Mouse (Mus musculus) heart, adult 8-10 months (tissue): ENCODE data around the gene Polr2m. TPM values are rescaled to one million over a fixed set of nuclear protein-coding genes. Genes with fewer than 3 reads are reported as not detected.

Source experiments
- DNase-seq: peaks from one replicate; pipeline ENCODE4 v3.0.0; 2022; ENCODE audit warnings: low spot score
- total RNA-seq, 4 experiments: library from RNA; stranded (reverse); gene quantifications; 2 replicates each; pipeline ENCODE4 v1.2.4; 2022

Polr2m gene
- total RNA-seq, 4 experiments from 2014 or later, result 290 to 334 (median 304) TPM

- DNase-seq, result no peak
Measured at GRCm38 (mm10) chr9:71475536-71475935, 10.2 kb downstream of the Polr2m start.

DNA sequence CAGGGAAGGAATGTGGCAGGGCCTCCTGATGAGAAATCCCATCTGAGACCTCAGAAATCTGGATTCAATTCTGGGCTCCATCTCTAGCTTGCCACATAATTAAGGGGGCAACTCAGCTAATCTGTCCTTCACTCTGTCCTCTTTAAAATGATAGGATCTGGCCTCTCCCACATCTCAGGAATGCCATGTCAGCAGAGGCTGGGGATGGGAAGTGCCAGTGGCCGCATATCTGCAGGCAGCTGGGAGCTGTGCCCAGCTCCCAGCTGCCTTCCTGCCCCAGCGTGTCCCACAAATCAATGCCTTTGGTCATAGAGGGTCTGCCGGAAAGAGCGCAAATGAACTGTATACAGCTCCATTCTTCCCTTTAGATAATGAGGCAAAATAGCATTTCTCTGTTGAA, 18.3 kb downstream of the Polr2m start:
- DNase-seq, result no peak

- DNase-seq, result no peak
Measured at GRCm38 (mm10) chr9:71466111-71466510, 19.6 kb downstream of the Polr2m start.

DNA sequence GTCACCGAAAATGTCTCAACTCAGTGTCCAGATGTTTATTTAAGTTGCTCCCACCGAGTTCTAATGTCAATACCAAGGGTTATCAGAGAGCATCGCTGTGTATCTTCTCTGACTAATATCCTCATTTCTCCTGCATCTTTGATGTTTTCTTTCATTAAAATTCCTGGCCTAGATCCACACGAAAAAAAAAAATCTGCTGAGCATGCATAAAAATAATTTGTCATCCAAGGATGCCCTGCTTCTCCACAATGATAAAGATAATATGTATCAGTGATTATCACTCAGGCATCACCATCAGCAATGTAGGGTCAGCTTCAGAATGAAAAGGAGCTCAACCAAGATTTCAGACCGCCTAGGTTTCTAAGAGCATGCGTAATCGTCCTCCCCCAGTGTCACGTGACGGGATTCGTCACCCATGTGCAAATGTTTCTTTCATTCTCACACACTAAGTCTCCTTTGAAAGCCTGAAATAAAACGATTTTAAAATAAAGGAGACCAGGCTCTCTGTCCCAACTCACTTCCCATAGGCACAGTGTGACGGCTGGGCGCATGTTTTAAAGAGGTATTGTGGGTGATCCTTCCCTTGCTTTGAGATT, 22.6 kb downstream of the Polr2m start:
- no peak for DNase-seq

GRCm38 (mm10) chr9:71456738-71457137, 29.0 kb downstream of the Polr2m start:
- no peak for DNase-seq

- no peak for DNase-seq
Measured at GRCm38 (mm10) chr9:71453917-71454316, 31.8 kb downstream of the Polr2m start.

DNA sequence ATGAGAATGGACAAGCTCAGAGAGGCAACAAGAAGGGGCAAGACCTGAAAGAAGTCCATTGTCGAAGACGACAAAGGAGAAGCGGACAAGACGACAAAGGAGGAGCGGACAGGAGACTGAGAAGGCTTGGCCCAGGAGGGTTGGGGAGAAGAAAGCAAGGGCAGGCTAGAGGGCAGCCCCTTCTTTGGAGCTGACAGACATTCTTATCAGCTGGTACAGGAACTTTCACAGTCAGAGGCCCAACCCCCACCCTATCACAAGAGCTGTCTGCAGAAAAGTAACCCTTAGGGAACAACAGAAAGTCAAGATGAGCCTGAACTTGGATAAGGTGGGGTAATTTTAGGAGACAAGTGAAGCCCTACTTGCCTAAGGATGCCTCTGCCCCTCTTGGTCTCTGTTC, 32.4 kb downstream of the Polr2m start:
- DNase-seq, result no peak

- no peak for DNase-seq
Measured at GRCm38 (mm10) chr9:71450626-71451025, 35.1 kb downstream of the Polr2m start.

DNA sequence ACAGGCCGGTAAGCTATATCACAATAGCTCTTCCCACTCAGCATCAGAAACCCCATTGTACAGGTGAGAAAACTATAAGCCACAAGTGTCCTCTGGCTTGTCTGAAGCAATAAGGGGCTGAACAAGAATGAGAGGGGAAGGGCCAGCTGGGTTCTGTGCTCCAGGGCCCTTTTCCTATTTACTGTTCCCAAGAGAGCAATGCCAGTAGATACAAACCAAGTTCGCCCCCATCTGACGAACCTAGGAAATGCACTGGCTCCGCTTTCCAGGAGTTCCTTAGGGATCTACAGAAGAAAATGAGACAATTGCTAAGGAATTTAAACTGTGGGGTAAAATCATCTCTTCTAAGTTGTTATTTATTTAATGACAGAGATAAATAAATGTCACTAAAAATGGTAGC, 38.2 kb downstream of the Polr2m start:
- peak; percentile 70 for DNase-seq

DNA sequence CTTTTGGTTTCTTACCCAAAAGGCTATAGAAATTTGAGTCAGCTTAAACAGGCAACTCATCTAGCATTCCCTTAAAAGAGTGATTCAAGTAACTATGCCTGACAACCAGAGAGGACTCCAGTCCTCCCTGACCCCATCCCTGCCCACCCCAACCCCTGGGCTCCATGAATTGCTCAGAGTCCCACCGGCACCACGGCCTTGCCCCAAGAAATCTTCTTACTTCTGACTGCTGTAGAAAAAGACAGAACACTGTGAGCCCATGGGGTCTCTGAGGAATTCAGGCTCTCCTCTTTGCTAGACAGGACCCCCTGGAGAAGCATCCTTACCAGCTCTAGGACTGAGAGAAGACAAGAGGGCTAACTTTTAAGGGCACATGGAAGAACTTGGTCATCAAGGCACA, 40.4 kb downstream of the Polr2m start:
- DNase-seq, result no peak

DNA sequence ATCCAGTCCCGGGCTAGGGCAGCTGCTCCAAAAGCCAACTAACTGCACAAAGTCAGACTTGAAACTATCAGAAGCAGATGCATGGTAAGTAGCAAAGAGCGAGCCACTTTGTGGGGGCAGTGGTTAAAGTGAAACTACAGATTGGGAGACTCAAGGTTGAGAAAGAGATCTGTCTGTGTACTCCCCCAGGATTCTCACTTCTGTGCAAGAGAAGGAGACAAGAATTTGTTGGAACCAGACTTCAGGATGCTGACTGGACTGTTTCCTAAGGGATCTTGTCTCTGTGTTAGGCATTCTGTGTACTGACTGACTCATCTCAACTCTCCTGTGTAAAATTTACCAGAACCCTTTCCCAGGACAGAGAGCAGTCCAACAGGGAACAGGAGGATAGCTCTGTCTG, 47.6 kb downstream of the Polr2m start:
- DNase-seq, result no peak

Other genes with a start within 250 kb of the Polr2m start
- gene Myzap, start 106.4 kb upstream of the Polr2m start, total RNA-seq, result 100 to 1,000 TPM; 373 to 483 (median 430) TPM